In the genomic region with DNA sequence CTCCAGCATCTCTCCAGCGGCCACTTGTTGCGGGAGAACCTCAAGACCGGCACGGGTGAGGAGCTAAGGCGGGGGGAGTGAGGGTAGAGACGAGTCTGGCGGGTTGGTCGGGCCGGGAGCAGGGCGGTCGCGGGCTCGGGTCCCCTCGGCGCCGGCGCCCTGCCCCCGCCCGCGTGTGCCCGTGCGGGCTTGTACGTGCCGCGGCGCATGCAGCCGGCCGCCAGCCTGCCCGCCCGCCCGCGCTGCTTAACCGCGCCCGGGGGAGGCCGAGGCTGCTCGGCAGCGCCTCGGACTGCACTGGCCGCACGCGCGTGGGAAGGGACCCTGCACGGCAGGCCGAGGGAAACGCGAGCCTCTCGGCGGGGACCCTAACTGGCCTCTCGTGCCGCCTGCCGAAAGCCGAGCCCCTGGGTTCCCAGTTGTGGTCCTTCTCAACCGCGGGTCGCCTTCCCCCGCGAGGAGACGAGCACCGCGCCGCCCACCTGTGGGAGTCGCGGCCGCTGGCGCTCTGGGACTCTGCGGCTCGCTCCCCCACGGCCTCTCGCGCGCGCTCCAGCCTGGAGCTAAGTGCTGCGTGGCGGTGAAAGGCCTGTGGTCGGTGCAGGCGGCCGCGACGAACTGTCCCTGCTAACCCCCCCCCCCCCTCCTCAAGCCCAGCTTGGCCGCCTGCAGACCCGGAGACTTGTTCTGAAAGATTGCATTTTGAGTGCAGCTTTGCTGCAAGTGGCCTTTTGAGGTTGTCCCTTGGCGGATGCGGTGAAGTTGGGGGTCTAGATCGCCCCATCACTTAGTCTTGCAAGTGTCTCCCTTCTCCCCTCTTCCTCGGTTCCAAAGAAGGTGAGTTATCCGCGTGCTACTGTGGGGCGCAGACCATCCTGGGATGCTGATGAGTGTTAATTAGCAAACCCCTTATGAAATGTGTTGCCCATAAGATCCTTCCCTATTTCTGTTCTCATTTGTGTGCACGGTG, we compare ENCODE assay signal across 8 mouse cellular contexts. TPM values are rescaled to one million over a fixed set of nuclear protein-coding genes. Genes with fewer than 3 reads are reported as not detected.
DNase-seq lines count a peak whose midpoint lies in the region; ATAC-seq and TF ChIP-seq lines count a peak whose summit lies in the region.

No protein-coding gene starts in this region.

- no peaks in the 10 kb centered on the region for H3K36me3 ChIP-seq in forebrain, embryonic 15.5 days
- no peaks in the 10 kb centered on the region for H3K36me3 ChIP-seq in limb, embryonic 14.5 days (ENCODE audit: control insufficient read depth, insufficient read depth, low read length)
- no peaks in the 10 kb centered on the region for H3K36me3 ChIP-seq in neural tube, embryonic 14.5 days (ENCODE audit: control insufficient read depth, insufficient read depth, low read length)

- TF ChIP-seq POLR2A in limb, embryonic 14.5 days (IDR thresholded peaks at IDR 0.05; ENCODE audit: borderline replicate concordance, extremely low read depth, insufficient read depth, insufficient read length), result no peak

- peak; percentile 41 for ATAC-seq in frontal cortex, adult (ENCODE audit: low TSS enrichment)
- peak; percentile 78 for ATAC-seq in forebrain, embryonic 15.5 days (replicated peaks)
- peak; percentile 82 for ATAC-seq in limb, embryonic 14.5 days (ENCODE audit: low FRiP score, low read depth)
- ATAC-seq in neural tube, embryonic 14.5 days (ENCODE audit: low read depth), result peak; percentile 84

- peaks cover 21% of the 10 kb centered on the region for H3K4me1 ChIP-seq in forebrain, embryonic 15.5 days
- H3K4me1 ChIP-seq in limb, embryonic 14.5 days (ENCODE audit: control insufficient read depth, insufficient read depth, low read length), result peaks cover 5% of the 10 kb centered on the region; the same call in 1 of the 2 replicates
- 0 out of 2 replicates have a peak, but pooled peaks cover 2% of the 10 kb centered on the region for H3K4me1 ChIP-seq in neural tube, embryonic 14.5 days (ENCODE audit: control insufficient read depth, insufficient read depth, low read length)

- DNase-seq in frontal cortex, postnatal 10 days (ENCODE audit: low spot score in 2 of 2), result no peak
- DNase-seq in thymus, postnatal 14 days, result peak; percentile 15
- DNase-seq in thymus, postnatal 0 days (ENCODE audit: low spot score), result no peak
- DNase-seq in limb, embryonic 14.5 days (ENCODE audit: low spot score), result no peak
- no peak for DNase-seq in layer of hippocampus, postnatal 14 days (ENCODE audit: low spot score in 2 of 2)

- H3K27me3 ChIP-seq in forebrain, embryonic 15.5 days, result no peaks in the 10 kb centered on the region
- no peaks in the 10 kb centered on the region for H3K27me3 ChIP-seq in limb, embryonic 14.5 days (ENCODE audit: control insufficient read depth, insufficient read depth, low read length)
- peaks cover 3% of the 10 kb centered on the region; the same call in 1 of the 2 replicates for H3K27me3 ChIP-seq in neural tube, embryonic 14.5 days (ENCODE audit: control insufficient read depth, insufficient read depth, low read length)

- H3K4me2 ChIP-seq in forebrain, embryonic 15.5 days (replicated peaks), result peak overlapping the region; percentile 95
- H3K4me2 ChIP-seq in limb, embryonic 14.5 days (replicated peaks; ENCODE audit: low read depth, low read length, severe bottlenecking), result peak overlapping the region; percentile 89
- H3K4me2 ChIP-seq in neural tube, embryonic 14.5 days (ENCODE audit: low read depth, low read length), result peak overlapping the region; percentile 100

- peak overlapping the region; percentile 53 for H3K9ac ChIP-seq in forebrain, embryonic 15.5 days (replicated peaks)
- H3K9ac ChIP-seq in limb, embryonic 14.5 days (ENCODE audit: low read depth, low read length, severe bottlenecking), result peak overlapping the region; percentile 87
- H3K9ac ChIP-seq in neural tube, embryonic 14.5 days (replicated peaks; ENCODE audit: low read depth, low read length), result peak overlapping the region; percentile 49

- no peaks in the 10 kb centered on the region for H3K9me3 ChIP-seq in forebrain, embryonic 15.5 days
- no peaks in the 10 kb centered on the region for H3K9me3 ChIP-seq in limb, embryonic 14.5 days (ENCODE audit: control insufficient read depth, low read length)
- H3K9me3 ChIP-seq in neural tube, embryonic 14.5 days (ENCODE audit: control insufficient read depth, low read length), result no peaks in the 10 kb centered on the region

- no peak overlapping the region for H3K27ac ChIP-seq in forebrain, embryonic 15.5 days (replicated peaks)
- peak overlapping the region; percentile 55 for H3K27ac ChIP-seq in limb, embryonic 14.5 days (replicated peaks; ENCODE audit: low read depth, low read length)
- H3K27ac ChIP-seq in neural tube, embryonic 14.5 days (ENCODE audit: low read depth, low read length), result no peak overlapping the region

- WGBS in forebrain, embryonic 15.5 days, result under 1% methylated on average over 64 of the region's 90 CpGs
- WGBS in limb, embryonic 14.5 days, result under 1% methylated on average over 65 of the region's 90 CpGs
- 1% methylated on average over 82 of the region's 90 CpGs for WGBS in neural tube, embryonic 14.5 days

- peak overlapping the region; percentile 73 for H3K4me3 ChIP-seq in forebrain, embryonic 15.5 days
- peak overlapping the region; percentile 87 for H3K4me3 ChIP-seq in limb, embryonic 14.5 days (replicated peaks; ENCODE audit: low read length)
- peak overlapping the region; percentile 57 for H3K4me3 ChIP-seq in neural tube, embryonic 14.5 days (ENCODE audit: low read depth, low read length)

RNA-seq across cellular contexts. Expression of a gene that starts 1.1 kb away (rescaled TPM):
- polyA plus RNA-seq in thymus, postnatal 0 days (2015; fragmentation: Nextera tagmentation; extraction: Ambion mirVana), result 0.68 and 1.3 TPM in 2 replicates
- polyA plus RNA-seq in forebrain, embryonic 15.5 days (2015; fragmentation: Nextera tagmentation; extraction: Ambion mirVana), result 9.0 and 10.9 TPM in 2 replicates
- polyA plus RNA-seq in limb, embryonic 14.5 days (2012; rRNA removed), result 17.9 and 18.4 TPM in 2 replicates
- polyA plus RNA-seq in limb, embryonic 14.5 days (2014; fragmentation: Nextera tagmentation; extraction: Ambion mirVana), result 5.8 TPM in 2 replicates
- 2.0 and 2.7 TPM in 2 replicates for polyA plus RNA-seq in neural tube, embryonic 14.5 days (2014; fragmentation: Nextera tagmentation; extraction: Ambion mirVana)
- 10 to 100 TPM; 50.0 to 61.6 TPM for total RNA-seq in layer of hippocampus, postnatal 14 days (2021)
